Mouse (Mus musculus) mouse trophoblast stem cell (cell line): ENCODE results near the gene Amn1.

Experiments used
- in situ Hi-C, 2 experiments: fragments of 300-500 bp; cut with MseI, MboI; formaldehyde crosslinking; loops; 2 replicates in 1 of 2; 3 replicates in 1 of 2; pipeline ENCODE4 v1.15.1; 2025

Amn1 gene

DNA sequence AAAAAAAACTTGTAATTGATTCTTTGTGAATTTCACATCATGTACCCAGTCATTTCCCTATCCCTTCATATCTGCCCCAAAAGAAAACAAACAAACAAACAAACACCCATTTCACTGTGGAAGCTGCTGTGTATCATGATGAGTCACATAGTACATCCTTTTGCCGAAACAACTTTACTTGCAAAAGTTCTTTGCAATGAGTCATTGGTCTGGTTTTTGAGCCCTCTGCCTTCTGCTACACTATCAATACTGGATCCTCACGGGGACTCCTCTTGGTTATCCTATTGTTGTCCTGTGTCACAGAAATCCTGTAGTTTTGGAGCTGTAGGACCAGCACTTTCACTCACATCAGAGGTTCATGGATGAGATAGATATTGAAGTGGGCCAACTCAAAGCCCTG, 79.6 kb downstream of the Amn1 start:
- in situ Hi-C loops, result no loop called here

DNA sequence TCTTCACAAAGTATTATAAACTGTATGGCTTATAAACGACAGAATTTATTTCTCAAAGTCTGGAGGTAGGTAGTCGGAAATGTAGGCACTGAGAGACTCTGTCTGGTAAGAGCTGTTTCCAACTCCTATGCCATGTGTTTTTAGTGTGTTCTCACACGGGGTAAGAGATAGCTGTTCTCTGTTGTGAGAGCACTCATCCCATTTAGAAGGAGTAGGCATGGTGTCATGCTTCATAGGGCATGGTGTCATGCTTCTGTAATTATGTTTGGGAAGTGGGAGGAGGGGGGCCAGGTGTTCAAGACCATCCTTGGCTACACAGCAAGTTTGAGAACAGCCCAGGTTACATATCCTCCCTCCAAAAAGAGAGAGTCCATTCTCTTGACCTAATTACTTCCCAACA, 80.9 kb downstream of the Amn1 start:
- in situ Hi-C loops, result no loop called here
